Mouse (Mus musculus) lung, embryonic 16.5 days (tissue): Measurements from ENCODE around the gene Fbxl20. TPM values are rescaled to one million over a fixed set of nuclear protein-coding genes. Genes with fewer than 3 reads are reported as not detected.

Source experiments
- ATAC-seq: fragments of 200-750 bp; cut with Nextera tagmentation; 2 replicates; pipeline ENCODE4 v1.8.0; 2017; ENCODE audit warnings: low read depth, mild to moderate bottlenecking, moderate library complexity
- H3K27ac ChIP-seq: fragments of 300-500 bp; sonication (generic); 2 replicates; pipeline ENCODE4 v1.5.1; 2014; ENCODE audit warnings: mild to moderate bottlenecking, control low read depth, low read length
- H3K27me3 ChIP-seq: fragments of 300-500 bp; sonication (generic); 2 replicates; pipeline ENCODE4 v1.6.1; 2014; ENCODE audit warnings: low read depth, low read length, mixed read lengths; ENCODE audit not compliant: control insufficient read depth, insufficient read depth
- H3K36me3 ChIP-seq: fragments of 300-500 bp; sonication (generic); 2 replicates; pipeline ENCODE4 v1.6.1; 2014; ENCODE audit warnings: low read length; ENCODE audit not compliant: control insufficient read depth, insufficient read depth
- H3K4me1 ChIP-seq: fragments of 300-500 bp; sonication (generic); replicated peaks from 2 replicates; pipeline ENCODE4 v1.6.1; 2014; ENCODE audit warnings: low read length, mixed read lengths; ENCODE audit not compliant: control insufficient read depth, insufficient read depth
- H3K4me2 ChIP-seq: fragments of 300-500 bp; sonication (generic); 2 replicates; pipeline ENCODE4 v1.6.1; 2014; ENCODE audit warnings: low read depth, low read length, control low read depth
- H3K4me3 ChIP-seq: fragments of 300-500 bp; sonication (generic); 2 replicates; pipeline ENCODE4 v1.5.1; 2014; ENCODE audit warnings: mild to moderate bottlenecking, low read length, control low read depth
- H3K9ac ChIP-seq: fragments of 300-500 bp; sonication (generic); 2 replicates; pipeline ENCODE4 v1.6.1; 2014; ENCODE audit warnings: low read length, control low read depth
- H3K9me3 ChIP-seq: fragments of 300-500 bp; sonication (generic); 2 replicates; pipeline ENCODE4 v1.6.1; 2016; ENCODE audit warnings: low read length; ENCODE audit not compliant: control insufficient read depth
- WGBS: fragments of 180-500 bp; shearing (Covaris S2); extraction: QIAGEN DNeasy Blood & Tissue Kit; methylation state at CpG from one replicate; pipeline ENCODE4 v1.1.7; 2014; 5-methylcytosine and 5-hydroxymethylcytosine counted together
- polyA plus RNA-seq: library from polyadenylated mRNA; unstranded; fragments of >200 nt; fragmentation: Nextera tagmentation; extraction: Ambion mirVana; gene quantifications from 2 replicates; pipeline ENCODE4 v1.2.1, GENCODE M21; 2015

The Fbxl20 gene
- polyA plus RNA-seq, 1 experiment from 2014 or later, result 13.9 TPM

DNA sequence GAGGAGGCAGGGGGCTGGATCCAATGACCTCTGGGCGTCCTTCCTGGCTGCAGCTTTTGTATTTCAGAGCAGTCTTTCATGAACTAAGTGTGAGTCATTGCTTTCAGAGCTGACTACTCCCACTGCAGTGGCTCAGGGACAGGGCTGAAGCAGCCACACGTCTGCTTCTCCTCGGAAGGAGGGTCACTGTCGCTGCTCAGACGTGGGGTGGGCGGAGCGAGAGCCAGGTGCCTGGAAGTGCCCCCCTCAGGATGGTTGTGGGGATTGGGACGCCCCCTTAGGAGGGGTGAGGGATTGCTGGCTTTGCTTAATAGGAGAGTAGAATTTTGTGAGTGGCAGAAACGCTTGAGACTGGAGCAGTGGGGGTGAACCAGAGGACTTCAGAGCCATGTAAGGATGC is 92.7 kb downstream of the Fbxl20 start:
- Histone ChIP-seq H3K4me2 (no peak overlapping the region), H3K4me3 (no peak overlapping the region), H3K4me1 (peaks cover 7% of the 10 kb centered on the region), H3K27ac (no peak overlapping the region), H3K27me3 (peaks cover 18% of the 10 kb centered on the region), H3K36me3 (no peaks in the 10 kb centered on the region), H3K9me3 (no peaks in the 10 kb centered on the region), H3K9ac (no peak overlapping the region)
- WGBS, result 18% methylated on average over 9 of the region's 9 CpGs
- ATAC-seq, result no peak

GRCm38 (mm10) chr11:98052989-98053834 is 97.0 kb downstream of the Fbxl20 start, which contains the start of gene Stac2:
Gene Stac2 (minus strand): TSS chr11:98053462.
- 1% methylated on average over 46 of the region's 48 CpGs for WGBS
- Histone ChIP-seq H3K9me3 (no peaks in the 10 kb centered on the region), H3K27ac (no peak within 1 kb of the TSS), H3K4me2 (peak within 1 kb of the TSS; percentile 70), H3K9ac (peak within 1 kb of the TSS; percentile 12; the same call in 1 of the 2 replicates), H3K4me1 (peaks cover 11% of the 10 kb centered on the region), H3K27me3 (peaks cover 44% of the 10 kb centered on the region), H3K4me3 (peak within 1 kb of the TSS; percentile 39), H3K36me3 (no peaks in the 10 kb centered on the region)
- peak; percentile 92 for ATAC-seq

- peak overlapping the region; percentile 39 for H3K4me3 ChIP-seq
- peak overlapping the region; percentile 70 for H3K4me2 ChIP-seq
- no peaks in the 10 kb centered on the region for H3K36me3 ChIP-seq
- H3K4me1 ChIP-seq, result peaks cover 11% of the 10 kb centered on the region
- H3K9me3 ChIP-seq, result no peaks in the 10 kb centered on the region
- H3K27me3 ChIP-seq, result peaks cover 44% of the 10 kb centered on the region
- peak overlapping the region; percentile 12; the same call in 1 of the 2 replicates for H3K9ac ChIP-seq
- ATAC-seq, result peak; percentile 12; the same call in 1 of the 2 replicates
- H3K27ac ChIP-seq, result no peak overlapping the region
- under 1% methylated on average over 72 of the region's 83 CpGs for WGBS
These were observed 97.8 kb downstream of the Fbxl20 start for GRCm38 (mm10) chr11:98052129-98052988.

- no peaks in the 10 kb centered on the region for H3K9me3 ChIP-seq
- 7% methylated on average over 12 of the region's 12 CpGs for WGBS
- ATAC-seq, result no peak
- H3K9ac ChIP-seq, result no peak overlapping the region
- no peaks in the 10 kb centered on the region for H3K36me3 ChIP-seq
- peaks cover 44% of the 10 kb centered on the region for H3K27me3 ChIP-seq
- H3K27ac ChIP-seq, result no peak overlapping the region
- H3K4me1 ChIP-seq, result peaks cover 11% of the 10 kb centered on the region
- peak overlapping the region; percentile 70; the same call in 1 of the 2 replicates for H3K4me2 ChIP-seq
- peak overlapping the region; percentile 39 for H3K4me3 ChIP-seq
These were observed 98.5 kb downstream of the Fbxl20 start for GRCm38 (mm10) chr11:98051611-98052128.

GRCm38 (mm10) chr11:98050940-98051339 is 99.3 kb downstream of the Fbxl20 start:
- H3K9ac ChIP-seq, result no peak overlapping the region
- H3K9me3 ChIP-seq, result no peaks in the 10 kb centered on the region
- H3K36me3 ChIP-seq, result no peaks in the 10 kb centered on the region
- H3K27me3 ChIP-seq, result peaks cover 44% of the 10 kb centered on the region
- no peak for ATAC-seq
- no peak overlapping the region for H3K27ac ChIP-seq
- WGBS, result 10% methylated on average over 2 of the region's 2 CpGs
- no peak overlapping the region for H3K4me2 ChIP-seq
- peaks cover 11% of the 10 kb centered on the region for H3K4me1 ChIP-seq
- H3K4me3 ChIP-seq, result no peak overlapping the region

DNA sequence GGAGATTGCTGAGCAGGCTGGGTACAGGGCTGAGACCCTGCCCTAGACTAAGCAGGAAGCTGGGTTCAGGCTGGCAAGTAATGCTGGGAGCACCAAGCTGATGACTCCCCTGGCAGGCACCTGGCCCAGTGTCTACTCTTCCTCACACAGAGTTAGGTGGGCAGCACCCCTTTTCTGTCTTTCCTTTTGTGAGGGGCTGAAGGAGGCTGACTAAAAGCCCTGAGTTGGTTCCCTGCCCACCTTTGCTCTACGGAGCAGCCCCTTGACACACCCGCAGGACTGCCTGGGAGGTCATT is 99.7 kb downstream of the Fbxl20 start:
- 29% methylated on average over 2 of the region's 2 CpGs for WGBS
- Histone ChIP-seq H3K4me2 (no peak overlapping the region), H3K27ac (no peak overlapping the region), H3K4me1 (peaks cover 11% of the 10 kb centered on the region), H3K4me3 (no peak overlapping the region), H3K9ac (no peak overlapping the region), H3K27me3 (peaks cover 44% of the 10 kb centered on the region), H3K36me3 (no peaks in the 10 kb centered on the region), H3K9me3 (no peaks in the 10 kb centered on the region)
- no peak for ATAC-seq

DNA sequence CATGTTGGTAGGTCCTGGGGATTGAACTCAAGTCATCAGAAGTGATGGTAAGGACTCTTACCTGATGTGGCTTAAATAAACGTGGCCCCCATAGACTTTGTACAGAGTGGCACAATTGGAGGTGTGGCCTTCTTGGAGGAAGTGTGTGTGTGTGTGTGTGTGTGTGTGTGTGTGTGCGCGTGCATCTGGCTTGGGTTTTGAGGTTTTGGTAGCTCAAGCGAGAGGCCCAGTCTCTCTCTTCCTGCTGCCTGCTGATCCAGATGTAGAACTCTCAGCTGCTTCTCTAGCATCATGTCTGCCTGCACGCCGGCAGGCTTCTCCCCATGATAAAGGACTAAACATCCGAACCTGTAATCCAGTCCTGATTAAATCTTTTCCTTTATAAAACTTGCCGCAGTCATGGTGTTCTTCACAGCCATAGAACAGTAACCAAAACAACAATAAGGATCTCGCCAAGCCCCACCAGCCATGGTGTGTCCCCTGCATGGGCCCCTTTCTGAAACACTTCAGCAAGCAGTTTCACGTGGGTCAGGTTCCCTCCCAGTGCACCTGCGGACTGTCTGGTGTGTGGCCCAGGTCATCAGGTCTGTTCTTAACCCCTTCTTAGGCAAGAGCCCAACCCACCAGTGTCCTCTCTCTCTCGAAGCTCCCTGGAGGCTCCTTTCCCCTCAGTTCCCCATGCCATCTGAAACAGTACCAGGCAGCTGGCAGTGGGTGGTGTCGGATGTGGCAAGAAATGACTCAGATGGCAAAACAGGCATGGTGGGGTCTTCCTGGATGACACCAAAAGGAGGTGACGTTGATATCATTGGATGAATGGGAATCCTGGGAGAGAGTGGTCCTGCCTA is 100.3 kb downstream of the Fbxl20 start:
- H3K4me1 ChIP-seq, result peaks cover 13% of the 10 kb centered on the region
- H3K36me3 ChIP-seq, result no peaks in the 10 kb centered on the region
- H3K27ac ChIP-seq, result no peak overlapping the region
- H3K27me3 ChIP-seq, result peaks cover 44% of the 10 kb centered on the region
- no peak overlapping the region for H3K4me2 ChIP-seq
- no peaks in the 10 kb centered on the region for H3K9me3 ChIP-seq
- no peak overlapping the region for H3K9ac ChIP-seq
- no peak overlapping the region for H3K4me3 ChIP-seq
- ATAC-seq, result no peak
- WGBS, result 59% methylated on average over 14 of the region's 14 CpGs

DNA sequence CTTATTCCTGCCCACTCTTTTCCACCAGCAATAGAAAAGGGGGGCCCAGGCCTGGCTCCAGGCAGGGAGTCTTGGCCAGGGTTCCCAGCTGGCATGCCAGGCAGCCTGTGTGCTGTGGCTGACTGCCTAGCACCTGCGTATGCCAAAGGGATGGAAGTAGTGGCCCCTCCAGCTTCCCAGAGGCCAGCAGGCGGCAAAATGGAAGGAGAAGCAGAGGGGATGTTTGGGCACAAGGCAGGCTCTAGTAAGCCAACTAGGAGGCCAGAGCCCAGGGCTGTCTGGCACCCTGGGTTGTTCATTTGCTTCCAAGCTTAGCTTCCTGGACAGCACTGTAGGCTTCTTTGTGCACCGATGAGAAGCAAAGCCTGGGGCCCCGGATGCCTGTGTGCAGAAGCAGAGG is 102.5 kb downstream of the Fbxl20 start:
- H3K4me2 ChIP-seq, result no peak overlapping the region
- no peaks in the 10 kb centered on the region for H3K36me3 ChIP-seq
- no peaks in the 10 kb centered on the region for H3K9me3 ChIP-seq
- H3K4me1 ChIP-seq, result peaks cover 15% of the 10 kb centered on the region
- no peak overlapping the region for H3K27ac ChIP-seq
- H3K27me3 ChIP-seq, result peaks cover 29% of the 10 kb centered on the region
- no peak for ATAC-seq
- no peak overlapping the region for H3K4me3 ChIP-seq
- no peak overlapping the region for H3K9ac ChIP-seq
- WGBS, result 75% methylated on average over 4 of the region's 4 CpGs
